Mouse (Mus musculus) spleen, adult 12 weeks (tissue): Measurements from ENCODE around the gene Ctbs.

Experiments used
- DNase-seq: peaks from one replicate; pipeline ENCODE4 v3.0.0; 2022; ENCODE audit warnings: low spot score

Gene Ctbs

DNA sequence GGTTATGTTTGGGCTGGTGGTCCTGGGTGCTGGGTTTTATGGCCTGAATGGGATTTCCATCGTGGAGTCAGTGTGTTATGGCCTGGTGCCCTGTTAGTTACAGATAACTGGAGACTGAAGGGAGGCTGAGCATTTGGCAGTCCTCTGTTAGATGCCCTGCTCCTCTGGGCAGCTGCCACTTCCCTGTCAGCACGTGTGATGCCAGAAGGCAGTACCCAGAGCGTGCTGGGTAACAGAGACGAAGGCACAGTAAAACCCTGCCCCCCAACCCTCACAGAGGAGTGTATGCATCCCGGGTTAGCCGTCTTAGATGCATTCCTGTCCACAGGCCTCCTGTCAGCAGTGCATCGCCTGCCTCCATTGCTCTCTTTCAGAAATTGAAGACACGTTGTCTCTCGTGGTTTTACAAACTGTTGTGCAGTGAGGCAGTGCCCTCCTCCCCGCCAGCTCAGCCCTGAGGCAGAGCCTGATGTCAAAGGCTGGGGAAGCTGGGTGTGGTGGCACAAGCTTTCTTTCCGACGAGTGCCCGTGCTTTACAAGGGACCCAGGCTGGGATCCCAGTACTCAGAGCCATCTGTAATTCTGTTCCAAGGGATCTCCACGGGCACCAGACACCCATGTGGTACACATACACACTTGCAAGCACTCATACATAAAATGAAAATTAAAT lies 15.8 kb upstream of the Ctbs start:
- DNase-seq = no peak

DNA sequence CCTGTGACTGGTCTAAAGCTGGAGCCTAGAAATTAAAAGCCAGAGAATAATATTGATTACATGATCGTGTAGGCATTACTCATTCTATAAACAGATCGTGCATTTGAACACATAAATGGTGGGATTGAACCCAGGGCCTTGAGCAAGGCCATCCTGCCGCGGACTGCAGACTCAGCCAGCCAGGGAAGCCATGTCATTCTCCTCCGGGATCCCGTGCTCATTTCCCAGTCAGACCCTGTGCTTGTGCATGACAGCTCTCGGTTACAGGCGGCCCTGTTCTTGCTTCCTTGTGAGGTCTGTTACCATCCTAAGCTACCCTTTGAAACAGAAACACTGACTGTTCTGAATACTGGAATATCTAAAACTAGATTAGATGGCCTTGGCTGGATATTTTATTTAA lies 14.9 kb upstream of the Ctbs start:
- no peak for DNase-seq

DNA sequence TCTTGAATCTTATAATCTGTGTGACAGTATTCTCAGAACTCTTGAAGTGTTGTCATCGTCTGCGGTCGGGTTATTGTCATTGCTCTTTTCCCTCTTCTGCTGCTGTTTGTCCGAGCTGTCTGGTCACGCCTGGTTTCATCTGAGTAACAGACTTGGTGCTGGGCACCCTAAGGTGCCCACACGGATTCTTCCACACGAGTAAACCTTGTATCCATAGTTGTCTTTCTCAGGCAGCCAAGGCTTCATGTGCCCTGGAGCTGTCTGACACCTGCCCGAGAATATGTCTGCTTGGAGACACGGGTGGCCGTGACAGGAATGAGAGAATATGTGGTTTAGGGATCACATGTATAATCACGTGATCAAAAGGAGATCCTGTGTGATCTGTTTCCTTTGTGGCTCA lies 14.1 kb upstream of the Ctbs start:
- no peak for DNase-seq

DNA sequence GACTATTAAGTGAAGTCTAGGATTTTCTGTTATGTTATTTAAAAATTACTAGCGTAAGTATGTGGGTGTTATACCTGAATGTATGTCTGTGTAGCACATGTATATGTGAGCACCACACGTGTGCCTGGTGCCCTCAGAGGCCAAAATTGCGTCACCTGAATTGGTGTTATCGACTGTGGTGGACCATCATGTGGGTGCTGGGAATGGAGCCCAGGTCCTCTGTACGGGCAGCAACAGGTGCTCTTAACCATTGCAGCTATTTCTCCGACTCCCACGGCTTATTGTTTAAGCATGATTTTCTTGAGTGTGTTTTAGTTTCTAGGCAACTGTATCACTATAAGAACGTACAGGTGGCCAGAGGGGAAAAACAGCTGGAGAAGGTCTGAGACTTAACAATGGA lies 13.5 kb upstream of the Ctbs start:
- no peak for DNase-seq

DNA sequence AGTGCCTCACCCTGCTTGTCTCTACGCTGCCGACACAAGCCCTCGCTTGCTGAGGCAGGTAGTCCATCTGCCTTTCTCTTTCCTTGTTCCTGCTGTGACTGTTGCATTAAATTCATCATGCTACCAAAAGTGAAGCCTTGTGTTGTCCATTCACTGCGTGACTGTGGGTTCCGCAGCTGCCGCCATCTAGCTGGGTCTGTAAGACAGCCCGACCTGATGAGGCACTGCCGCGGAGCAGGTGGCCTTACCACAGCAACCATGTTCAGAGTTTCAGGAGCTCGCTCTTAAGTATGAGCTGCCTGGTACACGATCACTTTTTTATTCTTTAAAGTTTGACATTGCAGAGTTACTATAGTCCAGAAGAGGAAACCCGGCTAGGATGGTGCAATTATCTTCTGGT lies 9.6 kb upstream of the Ctbs start:
- DNase-seq = no peak

DNA sequence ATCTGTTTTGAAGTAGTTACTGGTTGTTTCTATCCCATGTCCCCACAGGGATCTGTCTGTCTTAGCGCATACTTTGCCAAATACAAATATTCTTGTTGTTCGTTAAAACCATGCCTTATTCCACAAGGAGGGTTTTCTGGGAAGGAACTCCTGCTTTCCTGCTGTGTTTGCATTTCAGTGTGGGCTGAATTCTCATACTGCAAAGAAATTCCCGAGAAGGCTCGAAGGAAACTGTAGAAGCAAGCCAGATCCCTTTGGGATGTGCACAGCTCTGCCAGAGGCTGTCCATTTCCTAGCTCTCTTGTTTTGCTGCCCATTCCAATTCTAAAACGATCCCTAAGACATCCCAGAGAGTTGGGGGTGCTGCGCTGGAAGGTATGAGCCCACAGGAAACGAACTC lies 9.2 kb upstream of the Ctbs start:
- no peak for DNase-seq

DNA sequence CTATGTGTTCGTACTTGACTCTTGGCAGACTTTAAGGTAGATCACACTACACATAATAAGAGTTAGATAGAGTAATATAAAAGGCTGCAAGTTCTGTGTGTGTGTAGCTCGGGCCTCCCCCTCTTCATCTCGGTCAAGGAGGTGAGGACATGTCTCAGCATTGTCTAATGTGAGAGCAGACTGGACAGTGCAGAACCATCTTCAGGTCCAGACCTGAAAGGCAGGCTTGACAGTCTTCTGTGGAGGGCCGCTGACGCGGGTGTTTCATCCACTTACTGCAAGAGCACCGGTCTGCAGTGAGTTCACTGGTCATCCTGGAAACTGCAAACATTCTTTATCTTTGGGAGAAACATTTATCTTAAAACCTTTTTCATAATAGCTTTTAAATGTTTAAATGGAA lies 7.1 kb upstream of the Ctbs start:
- no peak for DNase-seq

DNA sequence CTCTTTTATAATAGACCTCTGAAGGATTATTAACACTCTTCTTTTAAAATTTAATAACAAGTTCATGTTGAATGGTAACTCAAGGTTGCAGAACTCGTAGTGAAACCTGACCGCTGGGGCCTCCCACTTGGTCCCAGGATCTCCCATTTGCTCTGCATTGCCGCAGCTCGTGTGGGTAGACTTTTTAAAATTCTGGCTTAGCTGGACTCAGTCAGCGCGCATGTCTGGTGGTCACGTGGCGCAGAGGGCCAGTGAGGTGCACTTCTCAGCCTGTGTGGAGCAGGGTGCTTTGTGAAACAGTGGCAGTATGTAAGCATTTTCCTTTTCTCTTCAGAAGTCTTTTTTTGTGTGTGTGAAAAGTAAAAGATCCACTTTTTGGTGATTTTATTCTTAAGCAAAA lies 6.7 kb upstream of the Ctbs start:
- DNase-seq = no peak

DNA sequence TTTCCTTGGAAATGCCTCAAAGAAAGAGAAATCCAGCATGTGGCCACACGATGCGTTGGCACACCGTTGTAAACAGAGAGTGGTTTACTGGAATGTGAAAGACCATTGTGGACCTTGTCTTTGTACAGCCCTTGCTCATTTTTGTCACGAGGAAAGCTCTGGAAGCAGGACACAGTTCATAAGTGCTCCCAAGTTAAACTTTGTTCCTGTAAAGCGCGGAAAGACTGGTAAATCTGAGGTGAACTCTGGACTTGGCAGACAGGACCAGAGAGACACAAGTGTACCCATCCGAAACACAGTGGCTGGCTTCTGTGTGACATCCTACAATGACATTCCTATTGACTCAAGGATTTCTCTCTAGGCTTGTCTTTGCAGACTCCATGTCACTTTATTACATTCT lies 6.2 kb upstream of the Ctbs start:
- no peak for DNase-seq

DNA sequence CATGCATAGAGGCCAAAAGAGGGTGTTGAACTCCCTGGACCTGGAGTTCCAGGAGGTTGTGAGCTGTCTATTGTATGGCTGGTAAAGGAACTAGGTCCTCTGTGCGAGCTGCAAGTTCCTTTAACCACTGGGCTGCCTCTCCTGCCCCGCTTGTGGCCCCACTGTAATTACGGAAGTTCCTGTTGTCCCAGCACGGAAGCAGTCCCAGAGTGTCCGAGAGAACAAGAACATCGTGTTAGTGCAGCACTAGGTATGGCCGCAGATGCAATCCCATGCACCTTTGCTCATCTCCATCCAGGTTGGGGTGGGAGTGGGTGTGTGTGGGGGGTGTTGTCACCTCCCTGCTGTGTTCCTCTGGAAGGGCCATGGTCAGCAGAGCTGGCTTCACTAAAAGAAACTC lies 4.7 kb upstream of the Ctbs start:
- no peak for DNase-seq

DNA sequence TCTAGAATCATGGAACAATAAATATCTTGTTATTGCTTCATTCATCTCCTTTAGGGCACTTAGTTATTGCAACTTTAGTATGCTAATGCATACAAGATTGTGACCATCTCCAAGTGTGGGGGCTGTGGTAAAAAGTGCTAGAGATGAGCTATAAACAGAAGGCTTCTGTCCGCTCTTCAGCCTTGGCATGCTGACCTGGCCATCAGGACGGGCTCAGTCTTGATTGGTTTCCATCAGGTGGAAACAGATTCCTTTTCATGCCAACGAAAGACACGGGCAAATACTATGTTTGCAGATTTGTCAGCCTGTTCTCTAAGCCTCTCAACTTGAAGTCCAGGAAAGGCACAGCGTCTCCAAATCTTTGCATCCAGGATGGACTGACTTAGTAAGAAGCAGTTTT lies 2.4 kb upstream of the Ctbs start:
- no peak for DNase-seq

DNA sequence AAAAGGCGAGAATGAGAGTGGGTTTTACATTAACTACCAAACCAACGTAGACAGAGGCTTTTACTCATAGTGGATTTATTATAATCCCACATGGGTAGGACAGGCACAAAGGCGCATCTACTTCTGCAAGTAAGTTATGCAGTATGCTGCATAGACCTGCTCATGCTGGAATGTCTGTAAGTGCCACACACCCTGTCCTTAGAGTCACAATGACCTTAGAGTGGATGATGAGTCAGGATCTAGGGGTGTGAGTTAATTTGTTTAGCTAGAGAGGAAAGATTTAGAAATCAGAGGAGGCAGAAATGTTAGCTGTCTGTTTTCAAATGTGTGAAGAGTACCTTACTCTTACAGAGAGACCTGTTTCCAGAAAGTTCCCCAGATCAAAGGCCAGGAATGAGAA lies 2.0 kb upstream of the Ctbs start:
- DNase-seq = no peak

DNA sequence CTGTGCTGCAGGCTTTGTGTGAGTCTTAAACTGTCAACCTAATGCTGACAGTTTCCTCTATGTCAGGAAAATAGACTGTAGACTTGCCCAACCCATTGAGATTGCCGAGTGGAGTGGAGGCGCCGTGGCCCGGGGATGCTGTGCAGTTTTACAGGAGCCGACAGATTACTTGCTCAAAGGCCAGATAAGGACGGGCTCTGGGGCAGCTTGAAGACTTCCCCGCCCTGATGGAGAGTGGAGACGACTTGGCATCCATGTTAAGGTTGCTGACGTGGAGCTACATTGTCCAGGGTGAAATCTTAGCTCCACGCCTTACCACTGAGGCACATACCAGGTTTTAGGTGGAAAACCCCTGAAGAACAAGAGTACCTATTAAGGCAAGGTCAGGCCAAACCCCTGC lies 1.2 kb upstream of the Ctbs start:
- DNase-seq = no peak

DNA sequence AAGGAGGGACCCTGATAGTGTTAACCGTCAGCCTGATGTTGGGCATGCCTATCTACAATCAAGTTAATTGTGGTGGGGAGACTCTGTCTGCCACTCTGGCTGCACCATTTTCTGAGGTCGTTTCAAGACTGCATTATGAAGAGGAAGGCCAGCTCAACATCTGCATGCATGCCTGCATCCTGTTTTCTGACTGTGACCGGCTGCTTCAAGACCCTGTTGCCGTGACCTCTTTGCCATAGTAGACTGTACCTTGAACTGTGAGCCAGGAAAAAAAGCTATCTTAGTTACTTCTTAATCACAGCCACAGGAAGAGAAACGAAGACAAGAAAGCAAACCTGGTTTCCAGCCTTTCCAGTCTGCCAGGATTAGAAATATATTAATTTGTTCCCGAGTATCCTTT lies 626 bp upstream of the Ctbs start:
- DNase-seq = no peak

DNA sequence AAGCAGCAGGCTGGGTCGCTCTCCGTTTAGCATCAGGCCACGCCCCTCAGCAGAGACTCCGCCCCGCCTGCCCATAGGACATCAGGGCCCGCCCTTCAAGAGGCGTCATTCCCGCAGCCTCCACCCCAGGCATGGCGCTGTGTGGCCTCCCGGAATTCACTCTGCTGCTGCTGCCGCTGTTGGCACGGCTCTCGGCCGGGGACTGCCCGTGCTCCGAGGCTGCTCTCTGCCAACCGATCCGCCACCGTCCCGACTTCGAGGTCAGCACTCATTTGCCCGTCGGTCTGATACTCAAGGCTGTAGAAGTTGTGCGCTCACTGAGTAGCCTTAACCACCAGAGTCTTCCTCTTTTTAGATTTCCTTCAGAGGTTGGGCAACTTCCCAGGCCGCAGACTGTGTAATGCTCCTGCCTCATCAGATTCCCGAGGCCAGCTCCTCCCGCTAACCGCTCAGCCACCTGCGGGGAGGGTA lies 811 bp downstream of the Ctbs start:
- DNase-seq = peak; percentile 85

DNA sequence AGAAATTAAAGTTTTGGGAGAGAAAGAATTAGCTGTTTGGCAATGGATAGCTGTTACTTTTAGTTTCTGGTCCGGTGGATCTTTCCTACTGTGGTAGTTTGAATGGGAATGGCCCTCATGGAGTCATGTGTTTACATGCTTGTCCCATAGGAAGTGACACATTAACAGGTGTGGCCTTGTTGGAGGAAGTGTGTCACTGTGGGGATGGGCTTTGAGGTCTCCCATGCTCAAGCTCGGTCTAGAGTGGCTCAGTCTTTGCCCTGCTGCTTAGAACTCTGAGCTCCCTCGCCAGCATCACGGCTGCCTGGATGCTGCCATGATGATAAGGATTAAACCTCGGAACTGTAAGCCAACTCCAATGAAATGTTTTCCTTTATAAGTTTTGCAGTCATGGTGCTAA lies 1.8 kb downstream of the Ctbs start:
- DNase-seq = no peak

DNA sequence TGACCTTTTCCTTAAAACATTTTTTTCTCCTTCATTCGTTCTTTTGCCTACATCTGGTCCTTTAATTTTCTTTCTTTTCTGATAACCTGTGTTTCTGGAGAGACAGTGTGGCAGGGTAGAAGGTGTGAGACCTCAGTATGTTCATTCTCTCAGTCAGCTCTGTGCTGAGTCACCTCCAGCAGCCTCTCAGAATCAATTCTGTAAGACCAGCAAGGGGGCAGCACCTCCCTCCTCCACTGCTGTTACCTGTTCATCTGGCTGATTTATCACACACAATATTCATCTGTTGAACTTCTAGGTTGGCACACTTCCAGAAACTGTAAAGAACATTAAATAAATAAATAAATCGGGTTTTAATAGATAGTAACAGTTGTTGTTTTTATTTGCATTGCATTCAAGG lies 13.3 kb downstream of the Ctbs start:
- DNase-seq = no peak

DNA sequence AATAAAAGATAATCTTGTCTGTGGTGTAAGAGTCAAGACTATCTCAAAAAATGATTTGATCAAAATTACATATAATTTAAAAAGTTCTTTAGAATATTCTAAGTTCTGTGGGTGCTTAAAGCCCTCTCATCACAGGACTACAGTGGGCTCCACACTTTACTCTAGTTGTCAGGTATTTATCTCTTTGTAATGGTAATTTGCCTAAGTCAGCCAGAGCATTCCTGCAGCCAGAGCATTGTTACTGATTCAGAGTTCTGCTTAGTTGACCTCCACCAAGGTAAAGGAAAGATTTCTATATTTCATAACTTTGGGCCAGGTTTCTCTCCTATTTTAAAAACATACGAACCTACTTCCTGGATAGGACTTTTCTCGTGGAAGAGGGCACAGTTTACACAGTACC lies 19.6 kb downstream of the Ctbs start:
- no peak for DNase-seq

DNA sequence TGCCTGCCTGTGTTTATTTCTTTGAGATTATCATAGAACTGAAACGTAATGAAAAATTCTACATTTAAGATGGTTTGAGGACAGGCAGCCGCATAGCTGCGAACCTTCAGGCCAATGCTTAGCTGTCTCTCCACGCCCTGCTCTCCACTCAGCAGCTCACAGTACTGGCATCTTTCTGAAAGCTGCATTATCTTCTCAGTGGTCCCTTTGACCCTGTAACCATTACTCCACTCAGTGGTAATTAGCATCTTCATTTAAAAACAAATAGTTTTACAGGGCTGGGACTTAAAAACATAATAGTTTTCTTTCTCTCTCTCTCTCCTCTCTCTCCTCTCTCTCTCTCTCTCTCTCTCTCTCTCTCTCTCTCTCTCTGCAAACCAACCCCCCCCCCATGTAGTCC lies 23.1 kb downstream of the Ctbs start:
- DNase-seq = no peak

DNA sequence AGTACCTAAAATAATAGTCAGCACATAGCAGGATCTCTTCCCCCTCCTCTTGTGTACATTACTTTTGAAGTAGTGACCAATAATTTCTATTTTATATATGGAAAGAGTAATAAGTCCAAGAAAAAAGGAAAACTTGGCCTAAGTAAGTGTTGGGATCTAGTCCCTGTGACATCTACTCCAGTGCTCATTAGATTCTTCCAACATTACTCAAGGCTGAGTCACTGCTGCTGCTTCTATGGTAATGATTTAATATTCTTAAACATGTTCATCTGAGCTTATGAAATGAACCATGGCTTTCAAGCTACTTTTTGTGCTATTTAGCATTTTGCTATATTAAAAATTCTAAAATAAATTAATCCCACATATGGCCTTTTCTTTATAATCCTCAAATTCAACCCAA lies 24.1 kb downstream of the Ctbs start:
- DNase-seq = no peak

DNA sequence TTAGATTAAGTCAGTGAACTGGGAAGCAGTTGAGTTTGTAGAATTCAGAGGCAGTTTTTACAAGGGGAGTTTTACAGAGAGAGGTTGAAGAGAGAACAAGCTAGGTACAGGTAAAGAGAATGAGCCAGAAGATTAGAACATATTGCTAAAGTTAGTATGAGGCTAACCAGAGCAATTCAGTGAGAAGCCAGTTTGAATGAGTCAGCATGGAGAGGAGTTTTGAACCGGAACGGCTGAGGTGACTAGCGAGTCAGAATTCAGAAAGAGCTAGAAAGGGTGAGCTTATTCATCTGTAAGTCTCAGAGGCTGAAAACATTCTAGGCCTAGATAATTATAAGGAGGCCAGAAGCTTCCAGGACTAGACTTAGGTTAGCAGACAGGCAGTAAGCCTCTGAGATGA lies 24.8 kb downstream of the Ctbs start:
- no peak for DNase-seq

DNA sequence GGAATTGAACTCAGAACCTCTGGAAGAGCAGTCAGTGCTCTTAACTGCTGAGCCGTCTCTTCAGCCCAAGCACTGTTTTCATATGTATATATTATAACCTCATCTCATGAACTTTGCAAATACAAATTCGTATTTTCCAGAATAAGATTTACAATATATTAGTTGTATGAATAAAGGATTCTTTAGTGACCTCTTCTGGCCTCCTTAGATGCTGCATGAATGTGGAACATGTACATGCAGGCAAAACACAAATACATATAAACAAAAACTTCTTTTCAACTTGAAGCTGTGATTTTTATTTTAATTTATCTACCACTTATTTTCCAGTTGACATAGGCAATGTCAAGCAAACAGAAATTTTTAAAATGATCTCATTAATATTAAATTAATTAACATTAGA lies 32.4 kb downstream of the Ctbs start:
- no peak for DNase-seq

DNA sequence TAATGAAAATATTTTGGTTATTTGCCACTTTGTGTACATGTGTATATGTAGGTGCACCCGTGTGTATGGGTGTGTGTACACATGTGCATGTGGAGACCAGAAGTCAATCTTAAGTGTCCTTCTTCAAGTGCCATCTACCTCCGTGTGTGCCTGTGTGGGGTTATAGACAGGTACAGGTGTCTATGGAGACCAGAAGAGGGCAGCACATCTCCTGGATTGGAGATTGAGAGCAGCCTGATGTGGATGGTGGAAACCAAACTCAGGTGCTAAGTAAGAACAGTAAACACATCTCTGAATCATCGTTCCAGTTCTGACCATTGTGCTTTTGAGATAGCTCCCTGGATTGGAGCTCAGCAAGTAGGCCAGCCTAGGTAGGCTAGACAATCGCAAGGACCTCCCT lies 36.9 kb downstream of the Ctbs start:
- no peak for DNase-seq

DNA sequence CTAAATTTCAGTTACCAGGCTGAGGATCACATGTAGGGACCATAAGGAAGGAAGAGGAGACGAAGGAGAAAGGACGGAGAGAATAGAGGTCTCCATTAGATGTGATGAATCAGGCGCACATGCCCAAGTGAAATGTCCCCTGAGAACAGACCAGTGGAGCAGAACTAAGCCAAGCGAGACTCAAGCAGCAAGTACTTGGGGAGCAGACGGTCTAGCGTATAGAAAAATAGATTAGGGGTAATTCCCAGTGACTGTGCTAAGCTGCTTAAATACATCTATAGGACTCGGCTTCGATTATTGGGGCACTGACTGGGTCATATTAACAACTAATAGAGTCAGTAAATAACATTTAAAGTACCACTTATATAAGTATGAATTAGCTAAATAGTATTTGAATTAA lies 45.3 kb downstream of the Ctbs start:
- no peak for DNase-seq

DNA sequence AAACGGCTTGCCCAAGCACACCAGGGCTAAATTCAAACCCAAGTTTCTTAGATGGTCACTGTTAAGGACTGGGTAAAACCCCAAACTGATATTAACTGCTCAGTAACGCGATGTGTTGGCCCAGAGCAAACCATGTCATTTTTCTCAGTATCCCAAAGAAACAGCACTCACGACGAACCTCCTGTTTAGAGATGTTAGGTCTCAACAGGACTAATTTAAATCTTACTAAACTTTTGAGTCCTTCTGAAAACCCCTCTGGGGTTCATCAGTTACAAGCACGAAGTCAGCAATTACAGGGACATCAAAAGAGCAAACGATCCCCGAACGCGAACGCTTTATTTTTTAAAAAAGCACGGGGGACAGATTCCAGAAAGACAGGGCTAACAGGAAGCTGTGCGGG lies 49.4 kb downstream of the Ctbs start:
- DNase-seq = no peak
